Mouse (Mus musculus): ENCODE measurements around the gene Gm3149.
"Not testable (repeated sequence)": the region's sequence is repeated elsewhere in the genome, so short reads cannot be mapped to it uniquely, and the experiment has no call there.

Gm3149 gene

DNA sequence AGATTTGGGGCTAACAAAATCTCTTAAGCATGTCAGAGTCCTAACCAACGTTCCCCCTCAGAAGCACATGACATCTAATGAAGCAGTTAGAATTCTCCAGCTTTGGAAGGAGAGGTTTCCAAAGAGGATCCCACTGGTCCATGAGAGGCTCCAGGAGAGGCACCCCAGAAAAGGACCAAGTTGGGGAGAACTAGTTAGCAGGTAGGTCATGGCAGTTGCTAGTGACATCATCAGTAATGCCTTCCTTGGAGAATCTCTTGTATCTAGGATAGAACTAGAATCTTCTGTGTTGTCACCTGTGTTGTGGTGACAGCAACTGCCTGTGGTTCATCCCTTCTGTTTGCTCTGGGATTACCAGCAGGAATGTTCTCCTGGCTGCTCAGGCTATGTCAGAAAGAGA is at the start of gene Gm3149:
Gm3149 (plus strand) TSS at position 301 of the 400 bp plus-strand sequence.
- DNase-seq (ENCODE audit: low read depth): not testable (repeated sequence)

DNA sequence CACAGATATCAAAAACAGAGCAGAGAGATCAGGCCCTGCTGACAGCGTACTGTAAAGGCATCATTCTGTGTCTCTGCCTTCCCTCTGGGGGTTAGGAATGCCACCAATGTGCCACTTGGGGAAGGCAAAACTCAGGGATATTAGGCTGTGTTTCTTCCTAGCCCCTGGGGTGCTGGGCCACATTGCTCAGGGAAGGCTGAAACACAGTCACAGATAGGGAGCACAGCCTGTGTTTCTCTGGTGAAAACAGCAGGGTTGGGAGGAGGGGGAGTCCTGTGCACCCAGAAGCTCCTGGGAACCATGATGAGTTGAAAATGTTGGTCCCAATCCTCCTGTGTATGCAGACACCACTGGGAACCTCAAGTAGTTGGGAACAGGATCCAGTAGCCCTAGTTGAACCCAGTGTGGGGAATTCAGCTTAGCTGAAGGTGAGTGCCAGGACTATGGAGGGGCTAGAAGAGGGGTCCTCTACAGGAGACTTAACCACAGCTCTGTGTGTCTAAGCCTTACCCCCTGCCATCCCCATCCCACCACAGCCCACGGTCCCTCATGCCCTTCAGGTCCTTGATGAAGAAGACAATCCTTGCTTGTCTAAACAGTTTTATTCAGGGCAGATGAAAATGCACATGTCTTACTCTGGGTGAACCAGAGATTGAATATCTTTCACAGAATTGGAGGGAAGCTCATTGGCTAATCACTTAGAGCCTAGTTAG is 47.7 kb upstream of the Gm3149 start:
- DNase-seq (ENCODE audit: low read depth): not testable (repeated sequence)

DNA sequence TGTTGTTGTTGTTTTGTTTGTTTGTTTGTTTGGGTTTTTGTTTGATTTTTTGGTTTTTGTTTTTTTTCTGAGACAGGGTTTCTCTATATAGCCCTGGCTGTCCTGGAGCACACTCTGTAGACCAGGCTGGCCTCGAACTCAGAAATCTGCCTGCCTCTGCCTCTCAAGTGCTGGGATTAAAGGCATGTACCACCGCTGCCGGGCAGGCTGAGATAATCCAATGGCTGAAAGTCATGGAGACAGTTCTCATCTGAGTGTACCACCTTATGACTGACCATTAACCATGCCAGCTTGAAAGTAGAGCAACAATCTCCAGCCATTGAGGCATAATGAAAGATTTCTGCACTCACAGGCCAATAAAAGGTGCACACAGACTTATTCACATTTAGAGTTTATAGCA is 37.3 kb upstream of the Gm3149 start:
- DNase-seq (ENCODE audit: low read depth): not testable (repeated sequence)

DNA sequence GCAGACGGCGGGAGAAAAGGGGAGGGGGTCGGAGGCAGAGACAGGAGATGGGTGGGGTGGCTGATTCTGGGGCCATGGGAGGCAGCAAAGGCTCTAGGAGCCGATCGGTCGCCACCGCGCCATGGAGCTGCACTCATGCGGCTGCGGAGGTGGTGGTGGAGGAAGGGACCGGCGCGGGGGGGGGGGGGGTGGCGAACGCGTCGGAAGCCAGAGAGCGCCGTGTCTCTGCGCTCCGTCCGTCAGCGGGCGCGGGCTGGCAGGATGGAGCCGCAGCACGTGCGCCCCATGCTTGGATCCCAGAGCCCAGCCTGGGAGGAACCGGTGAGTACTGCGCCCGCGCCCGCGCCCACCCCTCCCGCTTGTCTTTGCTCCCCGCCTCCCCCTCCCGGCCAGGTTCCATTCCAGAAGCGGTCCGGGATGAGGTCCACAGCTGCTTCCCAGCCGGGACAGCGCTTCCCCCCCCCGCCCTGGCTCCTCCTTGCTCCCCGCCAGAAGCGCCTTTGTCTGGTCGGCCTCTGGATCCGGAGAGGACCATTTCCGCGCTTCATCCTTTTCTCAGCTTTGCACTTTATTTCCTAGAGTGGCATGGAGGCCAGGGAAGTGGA is 17.5 kb downstream of the Gm3149 start, which contains the start of gene 2610042L04Rik:
2610042L04Rik (plus strand) TSS at position 288 of the 605 bp plus-strand sequence.
- DNase-seq (ENCODE audit: low read depth): not testable (repeated sequence)

DNA sequence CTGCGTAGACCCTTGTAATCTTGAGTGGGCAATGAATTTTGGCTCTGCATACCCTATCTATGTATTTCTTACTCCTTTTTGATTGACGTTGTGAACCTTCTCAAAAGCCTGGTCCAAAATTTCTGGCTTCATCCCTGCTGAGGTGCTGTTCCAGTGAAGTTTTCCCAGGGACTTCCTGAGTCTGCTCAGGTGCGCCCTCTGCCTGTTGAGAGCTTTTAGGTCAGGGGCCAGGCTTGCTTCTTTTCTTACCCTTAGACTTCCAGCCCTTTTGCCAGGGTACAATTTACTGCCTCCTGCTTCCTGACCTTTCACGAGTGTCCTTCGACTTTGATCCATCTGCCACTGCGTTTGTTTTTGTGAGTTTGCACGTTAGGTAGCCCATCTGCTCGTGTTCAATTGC is 18.4 kb downstream of the Gm3149 start:
- not testable (repeated sequence) for DNase-seq (ENCODE audit: low read depth)

DNA sequence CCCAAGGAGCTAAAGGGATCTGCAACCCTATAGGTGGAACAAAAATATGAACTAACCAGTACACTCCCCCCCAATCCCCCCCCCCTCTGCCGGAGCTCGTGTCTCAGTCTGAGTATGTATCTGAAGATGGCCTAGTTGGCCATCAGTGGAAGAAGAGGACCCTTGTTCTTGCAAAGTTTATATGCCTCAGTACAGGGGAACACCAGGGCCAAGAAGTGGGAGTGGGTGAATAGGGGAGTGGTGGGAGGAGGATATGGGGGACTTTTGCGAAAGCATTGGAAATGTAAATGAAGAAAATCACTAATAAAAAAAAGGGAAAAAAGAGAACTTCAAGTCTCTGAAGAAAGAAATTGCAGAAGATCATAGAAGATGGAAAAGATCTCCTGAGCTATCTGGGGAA is 51.9 kb downstream of the Gm3149 start:
- not testable (repeated sequence) for DNase-seq (ENCODE audit: low read depth)

DNA sequence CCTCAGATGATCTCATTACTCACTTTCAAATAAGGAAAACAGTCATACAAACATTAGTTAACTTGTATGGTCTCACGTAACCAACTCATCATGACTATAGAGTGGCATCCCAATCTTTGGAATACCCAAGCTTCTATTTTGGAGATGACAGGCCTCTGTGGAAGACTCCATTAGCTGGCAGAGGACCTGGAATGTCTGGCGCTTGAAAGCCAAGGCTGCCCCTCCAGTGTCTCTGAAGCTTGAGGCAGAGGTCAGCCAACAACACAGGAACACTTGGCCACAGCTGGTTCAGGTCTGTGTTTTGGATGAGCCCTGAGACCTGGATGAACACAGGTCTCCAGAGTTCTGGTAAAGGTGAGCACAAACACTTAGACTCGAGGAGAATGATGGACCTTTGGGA is 52.6 kb downstream of the Gm3149 start:
- not testable (repeated sequence) for DNase-seq (ENCODE audit: low read depth)

Measured in naive thymus-derived CD4-positive, alpha-beta T cell, adult 2 months (primary cell).